Mouse (Mus musculus): Measurements from ENCODE around the gene Mlh1.

- TF ChIP-seq CTCF (conservative IDR thresholded peaks at IDR 0.05; ENCODE audit: low read length) (no peak), NANOG (IDR thresholded peaks at IDR 0.05; ENCODE audit: borderline replicate concordance, low read length) (no peak), POU5F1 (IDR thresholded peaks at IDR 0.05; ENCODE audit: borderline replicate concordance, low read length) (no peak)
Measured at GRCm38 (mm10) chr9:111273958-111274357, 2.4 kb upstream of the Mlh1 start.

All from E14TG2a.4 (cell line).